Mouse (Mus musculus): ENCODE data around the gene Pcsk2. TPM values are rescaled to one million over a fixed set of nuclear protein-coding genes. Genes with fewer than 3 reads are reported as not detected.
A peak's percentile ranks its signal among the peaks of the same experiment; 100 is the strongest.

The Pcsk2 gene
- total RNA-seq, 2 experiments from 2014 or later, result 128 to 137 TPM

DNA sequence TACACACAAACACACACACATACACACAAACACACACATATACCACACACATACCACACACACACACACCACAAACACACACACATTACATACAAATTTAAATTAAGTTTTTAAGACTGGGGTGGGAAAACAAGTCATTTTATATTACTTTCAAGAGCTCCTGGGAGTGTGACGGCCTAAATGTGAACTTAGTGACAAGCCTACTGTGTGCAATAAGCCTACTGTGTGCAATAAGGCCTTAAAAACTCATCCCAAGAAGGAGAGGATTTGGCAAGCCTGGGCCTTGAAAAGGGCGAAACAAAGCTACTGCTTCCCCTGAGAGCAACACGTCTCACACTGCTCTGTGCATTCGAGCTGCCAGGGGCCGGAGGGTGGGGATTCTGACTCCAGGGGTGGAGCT, 286.8 kb downstream of the Pcsk2 start:
- no peak for DNase-seq (ENCODE audit: low spot score in 2 of 2)

DNA sequence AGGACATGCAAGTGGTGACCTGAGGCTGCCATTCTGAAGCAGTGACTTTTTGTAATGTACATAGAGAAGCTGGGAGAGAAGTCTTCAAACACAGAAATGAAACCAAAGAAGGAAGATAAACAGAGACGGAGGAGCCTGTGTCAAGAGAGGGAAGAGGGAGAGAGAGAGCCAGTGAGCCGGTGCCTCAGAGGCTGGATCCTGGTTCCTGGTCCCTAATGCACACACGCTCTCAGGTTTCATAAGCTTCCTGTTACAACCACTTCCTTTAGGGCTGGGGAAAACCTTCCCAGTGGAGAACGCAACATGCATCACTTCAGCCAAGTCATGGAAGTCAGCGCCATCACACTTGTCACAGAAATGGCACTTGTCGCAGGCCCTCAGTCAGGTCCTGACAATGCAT, 288.1 kb downstream of the Pcsk2 start:
- no peak for DNase-seq (ENCODE audit: low spot score in 2 of 2)

DNA sequence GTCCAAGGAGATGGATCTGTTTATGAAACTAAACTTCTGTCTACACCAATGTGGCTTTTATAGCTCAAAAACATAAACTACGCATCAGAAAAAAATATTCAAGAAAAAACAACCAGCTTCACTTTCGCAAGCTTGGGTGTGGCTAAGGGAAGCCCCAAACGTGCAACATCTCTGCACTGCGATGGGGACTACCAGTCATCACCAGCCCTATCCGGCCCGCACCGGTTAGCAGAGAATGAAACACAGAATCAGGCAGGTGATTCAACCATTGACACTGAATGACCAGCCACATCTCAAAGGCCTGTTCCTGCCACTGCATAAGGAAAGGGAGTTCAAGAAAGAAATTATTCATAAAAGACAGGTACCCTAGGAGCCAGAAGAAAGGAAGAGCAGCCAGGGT, 289.9 kb downstream of the Pcsk2 start:
- DNase-seq (ENCODE audit: low spot score in 2 of 2), result no peak

DNA sequence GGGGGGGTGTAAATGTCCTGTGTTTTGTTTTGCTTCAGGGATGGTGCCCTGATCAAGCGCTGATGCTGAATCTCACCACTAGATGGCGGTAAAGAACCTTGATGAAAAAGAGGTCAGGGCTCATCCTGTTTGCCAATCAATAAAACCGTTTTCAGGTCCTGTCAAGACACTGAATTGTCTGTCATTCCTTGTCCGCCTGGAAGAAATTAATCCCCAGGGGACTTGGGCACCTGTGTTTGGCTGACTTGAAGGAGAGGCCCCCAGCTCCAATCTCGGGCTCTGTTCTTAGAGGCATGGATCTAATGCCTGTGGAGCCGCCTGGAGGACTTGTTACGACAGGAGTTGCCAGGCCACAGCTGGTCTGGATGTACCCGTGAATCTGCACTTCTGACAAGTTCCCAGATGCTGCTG, 291.3 kb downstream of the Pcsk2 start:
- peak; percentile 78 to 83 for DNase-seq (ENCODE audit: low spot score in 2 of 2)

DNA sequence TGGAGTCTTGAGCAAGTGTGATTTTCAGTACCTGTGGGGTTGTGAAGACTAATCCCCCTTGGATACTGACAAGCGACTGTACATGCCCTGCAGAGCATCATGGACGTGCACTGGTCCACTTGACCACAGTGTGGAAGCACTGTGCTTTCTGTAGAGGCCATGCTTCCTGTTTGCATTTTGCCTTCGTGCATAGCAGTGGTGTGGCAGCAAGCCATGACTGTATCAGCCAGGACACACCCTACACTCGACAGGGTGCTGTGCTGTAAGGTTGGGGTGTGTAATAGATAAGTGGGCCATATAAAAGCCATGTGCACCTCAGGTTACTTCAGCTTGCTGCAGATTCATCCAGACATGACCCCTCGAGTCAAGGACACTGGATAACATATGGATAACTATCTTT, 292.7 kb downstream of the Pcsk2 start:
- no peak for DNase-seq (ENCODE audit: low spot score in 2 of 2)

DNA sequence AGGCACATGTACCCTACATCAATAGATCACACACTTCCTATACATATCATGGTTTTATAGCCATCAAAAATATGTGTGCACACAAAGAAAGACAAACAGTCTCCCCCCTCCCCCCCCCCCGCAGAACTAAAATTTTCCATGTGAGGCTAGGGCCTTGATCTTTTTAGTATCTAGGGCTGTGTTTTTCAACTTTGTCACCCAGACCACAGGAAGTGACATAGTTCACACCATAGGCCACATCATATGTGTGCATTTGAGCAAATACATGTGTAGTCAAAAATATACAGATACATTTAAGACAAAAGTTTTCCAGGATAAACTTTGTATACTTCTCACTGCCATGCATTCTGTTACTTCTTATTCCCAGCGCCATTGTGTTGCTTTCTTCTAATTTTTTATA, 293.5 kb downstream of the Pcsk2 start:
- no peak for DNase-seq (ENCODE audit: low spot score in 2 of 2)

DNA sequence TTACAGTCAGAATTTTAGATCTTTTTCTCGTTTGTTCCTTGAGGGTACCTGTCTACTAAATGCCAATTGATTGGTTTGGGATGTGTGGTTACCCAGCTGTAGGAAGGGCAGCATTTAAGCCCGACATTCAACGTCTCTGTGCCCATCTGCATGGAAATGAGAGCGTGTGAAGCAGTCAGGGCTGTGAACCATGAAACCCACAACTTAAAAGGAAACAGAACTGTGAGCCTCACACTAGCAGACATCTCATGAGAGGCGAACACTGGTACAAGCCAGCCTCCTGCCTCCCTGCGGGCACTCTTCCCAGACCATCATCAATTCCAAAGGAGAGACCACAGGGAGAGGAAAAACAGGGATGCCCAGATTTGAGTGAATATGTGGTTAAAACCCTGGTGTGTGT, 294.9 kb downstream of the Pcsk2 start:
- DNase-seq (ENCODE audit: low spot score in 2 of 2), result no peak

DNA sequence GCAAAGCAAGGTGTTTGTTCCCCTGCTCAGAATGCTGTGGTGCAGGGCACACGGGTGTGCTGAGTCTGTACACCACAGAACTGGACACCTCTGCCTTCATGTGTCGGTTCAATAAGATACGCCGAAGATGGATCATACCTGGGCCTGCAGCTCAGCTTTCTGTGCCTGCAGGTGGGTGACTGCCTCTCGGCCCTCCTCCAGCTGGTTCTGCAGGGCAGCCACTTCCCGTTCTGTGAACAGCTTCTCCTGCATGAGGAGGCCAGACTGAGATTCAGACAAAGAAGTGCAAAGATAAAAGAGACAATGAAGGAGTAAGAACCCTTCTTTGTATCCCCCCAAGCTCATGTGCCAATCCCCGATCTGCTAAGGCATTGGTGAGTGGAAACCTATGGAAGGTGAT, 295.6 kb downstream of the Pcsk2 start:
- no peak for DNase-seq (ENCODE audit: low spot score in 2 of 2)

DNA sequence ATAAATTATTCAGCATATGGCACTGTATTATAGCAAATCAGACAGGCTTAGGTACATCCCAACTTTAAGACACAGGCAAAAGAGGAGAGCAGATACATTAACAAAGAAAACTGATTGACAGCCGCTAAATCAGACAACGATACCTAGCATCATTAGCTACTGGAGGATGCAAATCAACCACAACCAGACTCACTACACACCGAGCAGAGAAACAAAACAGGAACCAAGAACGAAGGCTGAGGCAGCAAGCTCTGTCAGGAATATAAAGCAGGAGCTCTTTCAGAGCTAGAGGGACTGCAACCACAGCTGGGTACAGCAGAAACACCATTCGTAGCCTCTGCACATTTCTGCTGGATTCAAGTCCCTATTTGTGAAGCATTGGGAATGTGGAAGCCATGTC, 298.8 kb downstream of the Pcsk2 start:
- DNase-seq (ENCODE audit: low spot score in 2 of 2), result no peak

DNA sequence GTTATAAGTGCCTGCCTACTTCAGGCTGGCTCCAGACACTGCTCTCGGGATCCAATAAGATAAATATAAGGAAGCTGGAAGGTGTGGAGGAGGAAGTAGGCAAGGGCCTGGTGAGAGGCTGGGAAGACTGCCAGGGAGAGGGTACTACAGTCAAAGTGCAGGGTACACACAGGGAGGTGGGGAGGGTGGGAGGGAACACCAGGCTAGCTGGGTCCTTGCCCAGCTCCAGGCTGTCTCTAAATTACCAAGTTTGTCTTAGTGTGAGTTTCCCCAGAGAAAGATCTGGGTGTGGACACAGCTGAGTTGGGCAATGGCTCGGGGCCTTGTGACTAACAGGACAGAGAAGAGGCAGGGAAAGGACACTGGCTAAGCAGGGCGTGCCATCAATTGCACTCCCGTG, 300.8 kb downstream of the Pcsk2 start:
- DNase-seq (ENCODE audit: low spot score in 2 of 2), result no peak

DNA sequence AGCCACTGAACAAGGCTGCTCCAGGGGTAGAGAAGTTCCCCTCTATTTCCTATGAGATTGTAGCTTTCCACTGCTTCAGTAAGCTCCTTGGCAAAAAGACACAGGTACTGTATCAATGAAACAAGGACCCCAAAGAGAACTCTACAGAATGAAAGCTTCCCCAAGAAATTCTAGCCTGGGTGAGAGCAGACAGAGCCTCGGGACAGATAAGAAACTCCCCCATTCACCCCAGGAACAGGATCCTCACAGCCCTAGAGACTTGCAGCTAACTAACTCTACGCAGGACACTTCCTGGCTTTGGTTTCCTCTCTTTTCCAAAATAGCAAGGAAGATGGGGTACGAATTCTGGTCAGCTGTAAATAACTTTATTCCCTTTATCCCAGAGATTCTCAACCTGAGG, 301.3 kb downstream of the Pcsk2 start:
- DNase-seq (ENCODE audit: low spot score in 2 of 2), result no peak

DNA sequence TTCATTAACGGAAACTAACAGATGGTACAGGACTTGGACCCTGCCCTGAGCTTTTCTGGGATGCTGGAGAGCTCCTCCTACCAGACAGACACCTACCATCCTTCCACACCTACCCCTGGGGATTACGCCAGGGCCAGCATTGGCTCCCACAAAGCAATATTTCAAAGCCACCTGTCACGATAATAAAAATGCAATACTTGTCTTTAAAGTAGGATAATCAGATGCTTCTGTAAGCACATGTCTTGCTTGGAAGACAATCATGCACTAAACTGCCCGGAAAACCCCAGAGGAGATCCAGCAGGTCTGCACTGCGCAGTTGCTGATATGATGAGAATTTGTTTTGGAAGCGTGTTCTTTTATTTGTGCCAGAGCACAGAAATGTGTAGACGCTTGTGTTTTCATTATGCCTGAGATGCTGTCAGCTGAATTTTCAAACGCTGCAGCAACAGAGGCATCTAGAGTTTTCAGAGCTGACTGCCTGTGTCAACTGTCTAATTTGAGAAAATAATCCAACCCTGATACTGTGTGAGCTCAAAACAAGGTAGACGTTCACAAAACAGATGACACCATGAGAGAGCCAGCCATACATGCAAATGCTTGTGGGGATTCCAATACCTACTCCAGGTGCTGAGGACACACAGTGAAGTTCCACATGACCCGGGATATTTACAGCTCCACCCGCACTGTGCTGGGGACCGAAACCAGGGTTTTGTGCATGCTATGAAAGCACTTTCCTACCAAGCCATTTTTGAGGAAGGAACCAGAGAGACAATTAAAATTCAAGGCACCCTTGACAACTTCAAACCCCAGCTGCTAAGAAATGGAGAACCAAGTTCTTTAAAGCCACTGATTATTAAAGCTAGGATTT, 305.6 kb downstream of the Pcsk2 start:
- peak in 1 of 2 experiments; percentile 27 for DNase-seq (ENCODE audit: low spot score in 2 of 2)

DNA sequence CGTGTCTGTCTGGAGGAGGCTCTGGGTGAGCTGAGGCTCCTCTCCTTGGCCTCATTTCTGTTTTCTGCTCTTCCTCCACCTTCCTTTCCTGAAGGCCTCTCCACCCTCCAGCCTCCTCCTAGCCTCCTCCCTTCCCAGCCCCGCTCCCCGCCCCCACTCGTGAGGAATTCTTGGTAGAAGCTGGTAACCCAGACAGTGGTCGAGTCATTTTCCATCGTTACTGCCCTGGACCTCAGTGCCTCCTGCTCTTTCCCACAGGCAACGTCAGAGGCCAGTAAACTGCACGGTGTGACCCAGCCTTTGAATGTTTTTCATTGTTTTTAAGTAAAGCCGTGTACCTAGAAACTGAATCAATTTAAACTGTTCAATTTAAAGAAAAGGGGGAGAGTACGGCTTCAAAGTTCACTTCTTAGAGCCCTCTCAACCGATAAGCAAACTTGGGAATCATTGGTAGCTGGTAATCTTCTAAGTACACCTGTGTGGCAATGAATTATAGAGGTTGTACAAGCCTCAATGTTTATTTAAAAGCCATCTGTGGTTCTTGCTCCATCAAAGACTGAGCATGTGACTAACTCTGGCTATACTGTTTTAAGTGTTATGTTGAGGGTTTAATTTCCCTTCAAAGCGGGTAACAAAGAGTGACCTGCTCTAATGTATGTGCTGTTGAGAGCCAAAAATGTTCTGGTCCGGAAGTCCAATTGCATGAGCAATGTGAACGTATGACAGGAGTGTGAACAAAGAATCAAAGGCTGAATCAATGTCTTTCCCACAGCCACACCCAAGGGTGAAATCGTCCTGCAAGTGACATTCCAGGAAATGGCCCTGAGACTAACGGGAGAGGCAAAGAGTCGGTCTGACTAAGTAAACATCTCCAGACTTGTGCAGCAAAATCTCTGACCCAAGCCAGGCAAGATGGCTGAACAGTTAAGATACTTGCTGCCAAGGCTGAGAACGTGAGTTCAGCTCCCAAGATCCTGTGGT, 306.6 kb downstream of the Pcsk2 start:
- DNase-seq (ENCODE audit: low spot score in 2 of 2), result no peak

DNA sequence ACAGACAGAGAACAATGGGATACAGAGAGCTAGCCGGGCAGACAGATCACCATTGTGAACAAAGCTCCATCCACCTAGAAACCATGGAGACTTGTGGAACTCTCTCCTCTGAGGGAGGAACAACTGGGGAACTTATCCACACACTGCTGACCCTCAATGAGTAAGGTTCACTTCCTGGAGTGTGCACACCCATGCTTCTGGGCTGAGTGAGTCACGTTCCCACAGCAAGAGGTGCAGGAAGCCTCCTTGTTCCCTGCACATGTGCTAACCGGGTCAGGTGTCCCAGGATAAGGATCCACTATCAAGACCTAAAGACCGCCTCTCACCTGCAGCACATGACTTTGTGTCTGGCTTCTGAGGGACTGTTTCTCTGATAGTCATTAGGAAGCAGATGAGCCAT, 307.5 kb downstream of the Pcsk2 start:
- DNase-seq (ENCODE audit: low spot score in 2 of 2), result no peak

DNA sequence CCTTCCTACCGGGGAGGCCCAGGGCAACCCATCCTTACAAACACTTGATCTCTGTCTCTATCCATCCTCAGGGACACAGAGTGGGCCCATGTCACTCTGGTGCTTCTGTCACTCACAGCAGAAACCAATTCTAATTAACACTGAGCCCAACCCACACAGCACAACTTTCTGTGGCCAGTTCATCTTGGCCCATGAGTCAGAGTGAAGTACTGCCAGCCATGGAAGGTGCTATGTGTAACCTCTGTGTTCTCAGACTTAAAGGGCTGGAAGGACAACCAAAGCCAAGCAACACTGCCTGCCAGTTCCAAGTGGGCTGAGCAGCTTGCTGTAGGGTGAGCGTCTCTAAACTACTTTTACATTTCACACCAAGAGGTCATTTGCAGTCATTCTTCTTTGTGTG, 313.2 kb downstream of the Pcsk2 start:
- DNase-seq (ENCODE audit: low spot score in 2 of 2), result no peak

DNA sequence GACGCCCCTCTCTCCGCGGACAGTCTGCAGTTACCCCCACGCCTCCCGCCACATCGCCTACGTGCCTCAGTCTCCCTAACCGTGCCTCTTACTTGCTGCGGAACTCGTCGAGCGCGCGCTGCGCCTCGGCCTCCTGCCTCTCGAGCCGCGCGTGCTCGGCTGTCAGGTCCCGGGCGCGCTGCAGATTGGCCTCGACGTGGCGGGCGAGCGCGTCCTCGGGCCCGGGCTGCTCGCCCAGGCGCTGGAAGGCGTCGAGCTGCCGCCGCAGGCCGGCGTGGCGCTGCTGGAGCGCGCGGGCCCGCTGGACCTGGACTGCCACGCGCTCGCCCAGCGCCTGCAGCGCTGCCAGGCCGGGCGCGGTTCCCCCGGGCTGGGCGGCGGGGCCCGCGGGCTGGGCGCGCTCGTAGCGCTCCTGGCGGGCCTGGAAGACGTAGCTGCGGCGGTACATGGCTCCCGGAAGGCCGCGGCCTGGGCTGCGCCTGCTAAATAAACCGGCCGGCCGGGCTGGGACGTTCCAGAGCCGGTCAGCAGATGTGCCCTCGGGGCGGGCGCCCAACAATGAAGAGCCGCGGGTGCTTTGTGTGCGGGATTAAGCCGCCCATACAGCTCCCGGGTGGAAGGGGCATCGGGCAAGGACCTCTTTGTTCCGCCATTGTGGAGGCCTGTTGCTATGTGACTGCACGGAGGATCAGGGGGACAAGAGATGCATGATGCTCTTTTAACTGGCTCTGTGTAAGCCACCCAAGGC, 316.7 kb downstream of the Pcsk2 start, which contains the start of gene Bfsp1:
Gene Bfsp1, minus strand, starts transcription at position 690 of the 748 bp plus-strand sequence.
- peak; percentile 28 to 61 for DNase-seq (ENCODE audit: low spot score in 2 of 2)

DNA sequence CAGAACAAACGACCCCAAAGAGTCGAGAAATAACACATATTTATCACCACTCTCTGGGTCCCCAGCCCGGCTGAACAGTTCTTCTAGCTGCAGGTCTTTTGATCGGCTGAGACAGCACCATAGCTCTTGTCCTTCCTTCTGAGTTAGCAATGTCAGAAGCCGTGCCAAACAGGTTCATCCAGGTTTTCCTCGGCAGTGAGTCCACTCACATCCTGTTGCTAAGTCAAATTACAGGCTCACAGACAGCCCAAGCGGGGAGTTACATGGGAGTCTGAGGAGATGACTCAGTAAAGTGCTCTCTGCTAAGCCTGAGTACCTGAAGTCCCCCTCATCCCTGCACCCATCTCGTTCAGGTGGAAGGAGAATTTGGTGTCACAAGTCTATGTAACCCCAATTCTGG, 318.6 kb downstream of the Pcsk2 start:
- no peak for DNase-seq (ENCODE audit: low spot score in 2 of 2)

Data from layer of hippocampus, postnatal 10 days (tissue).